Mouse (Mus musculus): ENCODE data around the gene Gm49395.

Gene Gm49395

DNA sequence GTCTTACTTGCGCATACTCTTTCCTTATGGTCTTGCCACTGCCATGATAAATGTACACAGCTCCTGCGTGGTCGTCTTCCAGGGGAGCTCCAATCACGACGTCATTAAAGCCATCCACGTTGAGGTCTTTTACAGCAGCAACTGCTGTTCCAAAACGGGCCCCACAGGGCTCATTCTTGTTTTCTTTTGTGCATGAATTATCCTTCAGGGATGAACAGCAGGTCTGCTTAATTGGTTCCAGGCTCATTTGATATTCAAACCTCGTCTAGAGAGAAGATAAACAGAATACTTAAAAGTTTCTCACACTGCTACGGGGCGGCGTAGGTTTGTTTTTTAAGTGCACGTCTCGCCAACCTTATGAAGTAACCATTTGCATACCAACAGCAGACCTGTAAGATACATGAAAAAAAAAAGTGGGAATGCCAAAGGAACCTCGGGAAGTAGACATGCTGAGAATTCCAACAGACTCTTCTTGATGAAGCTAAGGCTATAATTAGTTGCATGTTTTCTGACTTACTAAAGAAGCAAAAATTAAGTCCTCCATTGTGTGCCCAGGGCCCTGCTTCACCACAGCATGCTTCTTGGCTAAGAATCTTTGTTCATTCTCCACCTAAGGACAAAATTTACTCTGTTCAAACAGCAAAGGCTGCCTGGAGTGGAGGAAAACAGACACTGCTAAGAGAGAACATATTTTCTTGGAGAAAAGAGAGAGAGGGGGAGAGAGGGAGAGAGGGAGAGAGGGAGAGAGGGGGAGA, 109.3 kb downstream of the Gm49395 start:
- no peak for DNase-seq (ENCODE audit: low read depth, low spot score)

DNA sequence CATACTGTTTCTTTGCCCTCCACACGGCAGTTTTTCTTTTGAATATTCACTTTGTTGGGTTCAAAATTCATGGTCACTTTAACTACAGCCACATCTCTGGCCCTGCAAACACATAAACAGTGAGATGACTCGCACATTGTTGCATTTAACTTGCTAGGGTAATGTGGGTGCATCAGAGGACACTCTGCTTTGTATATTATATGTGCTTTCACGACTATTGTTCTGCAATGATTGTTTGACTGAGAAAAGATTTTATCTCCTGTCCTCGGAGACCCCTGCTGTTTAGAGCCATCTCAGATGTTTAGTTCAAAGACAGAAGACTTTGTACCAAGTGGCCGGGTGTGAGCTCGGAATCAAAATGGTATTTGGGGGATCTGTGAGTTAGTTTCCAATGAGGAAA, 114.1 kb downstream of the Gm49395 start:
- DNase-seq (ENCODE audit: low read depth, low spot score) = no peak

DNA sequence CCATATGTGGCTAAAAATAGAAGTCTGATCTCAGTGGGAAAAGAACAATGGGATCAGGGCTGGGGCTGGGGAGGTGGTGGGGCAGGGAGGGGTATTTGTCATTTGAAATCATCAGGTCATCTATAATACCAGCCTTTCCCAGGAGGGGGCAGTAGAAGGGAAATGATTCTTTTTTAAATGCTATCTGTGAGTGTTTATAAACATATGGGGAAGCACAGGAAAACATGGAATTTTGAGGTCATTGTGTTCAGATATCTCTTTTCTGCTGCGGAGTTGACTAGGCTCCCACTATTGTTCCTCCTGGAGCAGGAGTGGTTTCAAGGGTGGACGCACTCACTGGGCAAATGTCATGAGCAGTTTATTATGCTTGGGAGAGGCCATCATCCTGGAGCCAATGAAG, 114.6 kb downstream of the Gm49395 start:
- no peak for DNase-seq (ENCODE audit: low read depth, low spot score)

All from brain, adult 2 months (tissue).